Comparison of ENCODE assay signal across 13 mouse cellular contexts in the genomic region with DNA sequence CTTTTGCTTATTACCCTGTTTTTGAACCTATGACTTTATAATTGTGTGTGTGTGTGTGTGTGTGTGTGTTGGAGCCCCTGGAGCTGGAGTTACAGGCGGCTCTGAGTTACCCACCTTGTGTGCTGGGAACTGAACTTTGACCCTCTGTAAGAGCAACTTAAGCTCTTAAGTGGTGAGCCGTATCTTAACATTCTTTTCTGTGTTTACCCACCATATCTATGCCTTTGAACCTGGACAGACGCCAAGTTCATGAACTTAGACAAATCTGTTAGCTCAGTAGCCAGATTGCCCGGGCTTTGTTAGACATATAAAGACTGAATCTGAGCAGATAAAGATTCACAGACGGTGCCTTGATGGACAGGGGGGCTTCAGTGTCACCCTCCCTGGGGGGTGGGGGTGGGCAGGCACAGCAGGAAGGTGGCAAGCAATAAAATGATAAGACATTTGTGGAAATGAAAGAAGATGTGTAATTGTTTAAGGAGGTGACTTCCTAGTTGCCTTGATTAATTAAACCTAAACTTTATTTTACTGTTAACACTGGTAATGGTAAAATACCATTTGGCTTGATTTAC. TPM values are rescaled to one million over a fixed set of nuclear protein-coding genes. Genes with fewer than 3 reads are reported as not detected.
DNase-seq lines count a peak whose midpoint lies in the region; ATAC-seq and TF ChIP-seq lines count a peak whose summit lies in the region.
"Had no signal": no experiment of that assay in that cellular context is flagged by ENCODE, and none has a peak within 500 bp of the region (broad histone marks: within the 10 kb centered on the region; RNA-seq: fewer than 3 reads in every experiment).

No protein-coding gene starts in this region.

- no peak overlapping the region for H3K4me2 ChIP-seq in kidney, embryonic 14.5 days (replicated peaks; ENCODE audit: low read depth, low read length)
- H3K4me2 ChIP-seq in intestine, embryonic 14.5 days (ENCODE audit: low read length) = no peak overlapping the region; the same call in 1 of the 2 replicates
- H3K4me2 ChIP-seq: hindbrain, embryonic 13.5 days had no signal

- H3K27me3 ChIP-seq in kidney, embryonic 14.5 days (ENCODE audit: control insufficient read depth, insufficient read depth, low read length) = no peaks in the 10 kb centered on the region
- no peaks in the 10 kb centered on the region for H3K27me3 ChIP-seq in kidney, adult 2 months (replicated peaks; ENCODE audit: control insufficient read depth, insufficient read depth, low read length)
- no peaks in the 10 kb centered on the region for H3K27me3 ChIP-seq in intestine, embryonic 14.5 days (replicated peaks; ENCODE audit: control insufficient read depth, insufficient read depth, low read length)
- H3K27me3 ChIP-seq: CH12.LX; hindbrain, embryonic 13.5 days had no signal

- no peak for TF ChIP-seq CTCF in kidney, adult 2 months (conservative IDR thresholded peaks at IDR 0.05; ENCODE audit: insufficient read depth, insufficient read length, low read depth, low read length)
- no peak for TF ChIP-seq CTCF in left cerebral cortex, adult 2 months (IDR thresholded peaks at IDR 0.05)

- peaks cover 6% of the 10 kb centered on the region; the same call in 1 of the 2 replicates for H3K4me1 ChIP-seq in kidney, embryonic 14.5 days (ENCODE audit: control insufficient read depth, insufficient read depth, low read length)
- H3K4me1 ChIP-seq in kidney, adult 2 months (ENCODE audit: control insufficient read depth, insufficient read depth, low read length) = no peaks in the 10 kb centered on the region
- peaks cover 4% of the 10 kb centered on the region; the same call in 1 of the 2 replicates for H3K4me1 ChIP-seq in intestine, embryonic 14.5 days (replicated peaks; ENCODE audit: control insufficient read depth, insufficient read depth, low read length)

- no peak overlapping the region for H3K9ac ChIP-seq in kidney, embryonic 14.5 days (ENCODE audit: low read depth, low read length)
- H3K9ac ChIP-seq in intestine, embryonic 14.5 days (ENCODE audit: low read length) = no peak overlapping the region
- H3K9ac ChIP-seq: hindbrain, embryonic 13.5 days had no signal

- no peak overlapping the region for H3K4me3 ChIP-seq in kidney, embryonic 14.5 days (ENCODE audit: low read length)
- no peak overlapping the region for H3K4me3 ChIP-seq in kidney, adult 2 months (ENCODE audit: insufficient read depth, low read depth, low read length)
- H3K4me3 ChIP-seq in intestine, embryonic 14.5 days (ENCODE audit: low read depth, low read length) = no peak overlapping the region
- H3K4me3 ChIP-seq in left cerebral cortex, adult 2 months = no peak overlapping the region
- H3K4me3 ChIP-seq: hindbrain, embryonic 13.5 days had no signal

- WGBS in kidney, embryonic 14.5 days = 30% methylated on average over 5 of the region's 5 CpGs
- 33% methylated on average over 5 of the region's 5 CpGs for WGBS in kidney, adult 2 months
- 19% methylated on average over 5 of the region's 5 CpGs for WGBS in intestine, embryonic 14.5 days

- H3K9me3 ChIP-seq in kidney, embryonic 14.5 days (ENCODE audit: control insufficient read depth, low read length) = no peaks in the 10 kb centered on the region
- H3K9me3 ChIP-seq in intestine, embryonic 14.5 days (ENCODE audit: control insufficient read depth, low read length) = 0 out of 2 replicates have a peak, but pooled peaks cover 4% of the 10 kb centered on the region
- H3K9me3 ChIP-seq: hindbrain, embryonic 13.5 days had no signal

- ATAC-seq in kidney, embryonic 14.5 days (ENCODE audit: low FRiP score, low TSS enrichment) = no peak
- peak; percentile 93 for ATAC-seq in intestine, embryonic 14.5 days (replicated peaks; ENCODE audit: low FRiP score, low TSS enrichment, low read depth)

- H3K36me3 ChIP-seq in kidney, embryonic 14.5 days (ENCODE audit: control insufficient read depth, insufficient read depth, low read length) = no peaks in the 10 kb centered on the region
- no peaks in the 10 kb centered on the region for H3K36me3 ChIP-seq in kidney, adult 2 months (ENCODE audit: control insufficient read depth, insufficient read depth, low read length)
- no peaks in the 10 kb centered on the region for H3K36me3 ChIP-seq in intestine, embryonic 14.5 days (ENCODE audit: control insufficient read depth, insufficient read depth, low read length)
- H3K36me3 ChIP-seq: hindbrain, embryonic 13.5 days had no signal

- TF ChIP-seq POLR2A in kidney, adult 2 months (IDR thresholded peaks at IDR 0.05; ENCODE audit: low read depth, low read length) = no peak

- intact Hi-C loops in left cerebral cortex, adult 2 months (cut with DNase I) = no loop called here

- no peak for DNase-seq in kidney, adult 2 months
- DNase-seq in NIH3T3 (ENCODE audit: low read depth) = peak; percentile 21
- DNase-seq in intestine, embryonic 14.5 days (ENCODE audit: low spot score) = peak; percentile 62
- DNase-seq in lung, postnatal 25 days (ENCODE audit: low spot score) = peak; percentile 77
- no peak for DNase-seq in adrenal gland, postnatal 36 days
- DNase-seq in left cerebral cortex, adult 2 months (ENCODE audit: extremely low spot score in 1 of 2, low spot score in 2 of 2) = no peak
- DNase-seq: adrenal gland, adult 2 months; cerebellum, adult 9-11 months; liver; right cerebral cortex, adult 18-20 months had no signal

- H3K27ac ChIP-seq in kidney, embryonic 14.5 days (ENCODE audit: low read depth, low read length) = peak overlapping the region; percentile 37; the same call in 1 of the 2 replicates
- no peak overlapping the region for H3K27ac ChIP-seq in kidney, adult 2 months (ENCODE audit: insufficient read depth, low read depth, low read length)
- no peak overlapping the region for H3K27ac ChIP-seq in intestine, embryonic 14.5 days (ENCODE audit: low read depth)
- no peak overlapping the region for H3K27ac ChIP-seq in left cerebral cortex, adult 2 months
- H3K27ac ChIP-seq: hindbrain, embryonic 13.5 days had no signal

RNA-seq across cellular contexts. Expression of a gene that starts 58.1 kb away (rescaled TPM):
- 36.4 and 44.7 TPM in 2 replicates for polyA plus RNA-seq in kidney, embryonic 14.5 days (2014; fragmentation: Nextera tagmentation; extraction: Ambion mirVana)
- 43.1 and 44.9 TPM in 2 replicates for polyA plus RNA-seq in kidney, adult 2 months (2012; rRNA removed)
- polyA plus RNA-seq in intestine, embryonic 14.5 days (2014; fragmentation: Nextera tagmentation; extraction: Ambion mirVana) = 39.6 and 43.8 TPM in 2 replicates
- total RNA-seq in adrenal gland, postnatal 36 days (2021) = 10 to 100 TPM; 18.1 to 24.3 TPM
- total RNA-seq in left cerebral cortex, adult 2 months (2021) = 100 to 1,000 TPM in 1 of 2 experiments, 10 to 100 TPM in 1; 72.5 to 103 TPM

Comparison
In these comparisons a context has a peak if more than half of its experiments do, and no peak if none do; other contexts are left out.
1. DNase-seq: peak in NIH3T3 (single experiment), intestine, embryonic 14.5 days (single experiment) and lung, postnatal 25 days (single experiment); none in kidney, adult 2 months (single experiment), adrenal gland, postnatal 36 days (0 of 2) and left cerebral cortex, adult 2 months (0 of 2).